Mouse (Mus musculus): Measurements from ENCODE around the gene Prkar1b.

Prkar1b gene

DNA sequence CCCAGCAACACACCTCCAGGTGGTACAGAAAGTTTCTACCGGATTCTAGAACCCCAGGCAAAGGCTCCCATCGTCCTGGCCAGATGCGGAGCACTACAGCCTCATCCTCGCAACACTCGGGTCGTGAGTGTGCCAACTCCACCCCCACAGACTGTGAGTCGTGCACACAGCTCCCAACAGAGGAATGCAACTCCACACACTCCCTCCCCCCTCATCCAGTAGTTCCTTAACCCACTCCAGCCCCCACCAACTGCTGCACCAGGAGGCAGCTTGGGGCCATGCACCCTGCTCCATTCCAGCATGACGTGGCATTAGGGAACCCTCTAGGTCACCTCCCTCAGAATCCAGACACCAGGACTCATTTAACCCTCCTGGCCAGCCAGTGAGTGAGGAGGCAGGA, 170.0 kb downstream of the Prkar1b start:
- in situ Hi-C loops (cut with MboI, MseI), result no loop called here

DNA sequence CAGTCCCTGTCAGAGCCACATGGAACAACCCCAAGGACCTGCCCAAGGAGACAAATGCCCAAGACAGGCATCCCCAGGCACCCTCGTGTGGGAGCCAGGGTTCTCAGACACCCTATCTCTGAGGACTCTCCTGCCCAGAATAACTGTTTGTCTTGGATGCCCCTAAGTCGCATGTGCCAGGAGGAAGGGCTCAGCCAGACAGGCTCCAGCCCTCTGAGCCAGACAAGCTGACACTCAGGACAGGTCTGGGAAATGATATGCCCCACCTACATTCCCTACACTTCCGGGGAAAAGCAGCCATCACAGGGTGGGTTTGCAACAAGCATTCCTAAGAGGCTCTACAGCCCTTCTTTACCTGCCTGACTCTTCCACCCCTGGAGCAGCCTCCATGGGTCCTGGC, 172.0 kb downstream of the Prkar1b start:
- in situ Hi-C loops (cut with MboI, MseI), result no loop called here

DNA sequence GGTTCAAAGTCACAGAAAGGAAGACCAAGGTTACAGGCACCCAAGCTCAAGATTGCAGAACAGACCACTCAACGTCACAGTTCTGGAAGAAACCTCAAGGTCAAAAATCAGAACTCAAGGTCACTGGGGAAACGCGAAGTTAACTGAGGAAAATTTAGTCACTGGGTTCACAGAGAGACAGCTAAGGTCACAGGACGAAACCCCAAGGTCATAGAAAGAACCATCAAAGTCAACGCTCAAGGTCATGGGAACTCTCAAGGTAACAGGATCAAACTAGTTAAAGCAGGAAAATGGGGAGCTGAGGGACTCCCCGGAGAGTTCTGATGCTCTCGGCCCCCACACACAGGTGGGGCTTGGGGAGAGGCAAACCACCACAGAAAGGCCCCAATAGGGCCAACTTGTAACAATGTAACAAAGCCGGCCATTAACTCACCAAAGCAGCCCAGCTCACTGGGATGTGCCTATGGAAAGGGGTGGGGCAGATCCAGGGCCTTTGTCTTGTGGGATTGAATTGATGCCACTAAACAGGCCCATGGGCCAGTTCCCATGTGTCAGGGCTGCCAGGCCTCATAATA, 174.8 kb downstream of the Prkar1b start:
- in situ Hi-C loops (cut with MboI, MseI), result no loop called here

DNA sequence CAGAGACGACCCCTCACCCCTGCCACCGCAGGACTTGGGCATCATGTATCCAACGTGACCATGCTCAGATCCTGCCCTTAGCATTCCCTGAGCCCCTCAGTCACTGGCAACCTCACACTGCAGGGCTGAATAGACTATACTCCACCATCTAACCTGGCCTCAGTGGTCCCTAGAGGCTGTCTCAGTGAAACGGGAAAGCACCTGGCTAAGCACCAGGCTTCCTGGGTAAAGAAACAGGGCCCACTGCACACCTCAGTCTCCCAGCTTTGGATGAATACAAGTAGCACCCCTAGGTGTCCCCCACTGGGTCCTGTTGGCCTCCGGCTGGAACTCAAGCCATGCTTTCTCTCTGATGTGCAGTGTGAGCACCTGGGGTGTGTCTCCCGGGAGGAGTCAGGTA, 176.3 kb downstream of the Prkar1b start:
- in situ Hi-C loops (cut with MboI, MseI), result no loop called here

DNA sequence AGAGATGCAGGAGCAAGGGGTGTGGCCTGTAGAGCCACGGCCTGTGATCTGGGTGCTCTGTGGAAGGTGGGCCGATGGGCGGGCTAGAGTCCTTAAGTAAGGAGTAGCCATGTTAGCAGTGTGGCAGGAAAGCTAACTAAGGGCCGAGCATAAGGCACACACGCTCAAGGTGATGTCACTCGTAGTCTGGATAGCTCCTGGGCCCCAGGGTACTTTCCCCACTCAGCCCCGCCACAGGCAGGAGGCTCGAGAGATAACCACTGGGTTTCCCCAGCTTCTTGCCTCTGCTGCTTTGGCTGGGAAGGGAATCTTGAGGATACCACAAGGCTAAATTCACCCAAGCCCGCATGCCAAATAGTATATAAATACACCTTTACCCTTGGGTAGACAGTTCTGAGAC, 178.4 kb downstream of the Prkar1b start:
- in situ Hi-C loops (cut with MboI, MseI), result no loop called here

DNA sequence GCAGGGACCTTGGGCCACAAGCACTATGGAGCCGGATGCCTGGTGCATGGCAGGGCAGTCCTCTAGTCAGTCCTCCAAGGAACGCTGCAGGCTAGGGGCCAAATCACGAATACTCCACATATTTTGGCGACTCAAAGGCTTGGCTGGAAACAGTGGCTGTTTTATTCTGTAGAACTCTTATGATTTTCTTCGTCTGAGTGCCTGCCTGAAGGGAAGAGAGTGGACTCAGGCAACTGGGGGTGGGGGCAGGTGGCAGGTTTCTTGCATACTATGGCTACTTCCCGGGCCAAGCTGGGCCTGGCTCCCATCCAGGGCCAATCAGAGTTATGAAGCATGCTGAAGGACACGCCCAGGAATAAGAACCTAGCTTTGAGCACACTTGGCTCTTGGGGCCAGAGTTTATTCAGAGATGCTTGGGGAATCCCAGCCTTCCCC, 179.7 kb downstream of the Prkar1b start:
- in situ Hi-C loops (cut with MboI, MseI), result no loop called here

Measured in regulatory T cell (primary cell).